Mouse (Mus musculus): Measurements from ENCODE around the gene Alkbh4. TPM values are rescaled to one million over a fixed set of nuclear protein-coding genes. Genes with fewer than 3 reads are reported as not detected.

Gene Alkbh4
- polyA plus RNA-seq, 1 experiment, result 4.3 TPM

DNA sequence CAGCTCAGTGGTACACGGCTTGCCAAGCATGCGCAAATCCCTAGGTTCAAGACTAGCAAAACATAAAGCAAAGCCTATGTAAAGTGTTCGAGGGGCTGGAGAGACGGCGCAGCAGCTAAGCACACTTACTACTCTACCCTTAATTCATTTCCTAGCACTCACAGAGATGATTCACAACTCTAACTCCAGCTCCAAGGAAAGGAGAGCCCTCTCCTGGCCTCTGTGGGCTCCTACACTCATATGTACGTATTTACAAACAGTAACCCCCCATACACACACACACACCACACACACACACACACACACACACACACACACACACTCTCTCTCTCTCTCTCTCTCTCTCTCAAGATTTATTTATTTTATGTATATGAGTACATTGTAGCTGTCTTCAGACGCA is 47.8 kb downstream of the Alkbh4 start:
- H3K4me1 ChIP-seq (ENCODE audit: control insufficient read depth, insufficient read depth, insufficient read length, low read length), result no peaks in the 10 kb centered on the region
- H3K27ac ChIP-seq (replicated peaks; ENCODE audit: low read depth, low read length), result no peak overlapping the region
- no peak overlapping the region for H3K4me3 ChIP-seq (ENCODE audit: insufficient read depth, low read depth, low read length)

DNA sequence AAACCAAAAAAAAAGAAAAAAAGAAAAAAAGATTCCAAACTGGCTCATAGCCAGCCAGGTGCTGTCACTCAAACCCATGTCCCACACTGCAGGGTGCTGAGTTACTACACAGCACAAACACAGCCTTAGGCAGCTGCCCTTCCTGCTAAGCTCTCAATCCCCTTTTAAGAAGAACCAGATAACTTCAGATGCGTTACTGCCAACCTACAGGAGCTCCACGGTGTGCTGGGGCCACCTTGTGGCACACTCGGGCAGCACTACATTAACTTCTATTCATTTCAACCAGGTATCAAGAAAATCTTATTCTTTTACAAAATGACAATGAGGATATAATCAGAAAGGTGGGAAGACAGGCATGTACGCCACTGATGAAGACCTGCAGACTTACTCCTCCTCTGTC is 50.8 kb downstream of the Alkbh4 start:
- Histone ChIP-seq H3K4me1 (ENCODE audit: control insufficient read depth, insufficient read depth, insufficient read length, low read length) (no peaks in the 10 kb centered on the region), H3K4me3 (ENCODE audit: insufficient read depth, low read depth, low read length) (no peak overlapping the region), H3K27ac (replicated peaks; ENCODE audit: low read depth, low read length) (no peak overlapping the region)

Other genes with a start within 250 kb of the Alkbh4 start
- gene Hspb1, start 248.2 kb upstream of the Alkbh4 start, polyA plus RNA-seq (2012; ENCODE audit: insufficient read depth, insufficient read length, missing spikeins), result 233 and 423 TPM in 2 replicates
- 499 and 545 TPM in 2 replicates for gene Ywhag, start 201.5 kb upstream of the Alkbh4 start, polyA plus RNA-seq (2012; ENCODE audit: insufficient read depth, insufficient read length, missing spikeins)
- 2.9 and 6.7 TPM in 2 replicates for gene Ssc4d, start 161.6 kb upstream of the Alkbh4 start, polyA plus RNA-seq (2012; ENCODE audit: insufficient read depth, insufficient read length, missing spikeins)
- not detected in 2 replicates for gene Zp3, start 156.0 kb upstream of the Alkbh4 start, polyA plus RNA-seq (2012; ENCODE audit: insufficient read depth, insufficient read length, missing spikeins)
- gene Dtx2, start 141.3 kb upstream of the Alkbh4 start, polyA plus RNA-seq (2012; ENCODE audit: insufficient read depth, insufficient read length, missing spikeins), result 16.2 and 18.3 TPM in 2 replicates
- gene Upk3b, start 97.7 kb upstream of the Alkbh4 start, polyA plus RNA-seq (2012; ENCODE audit: insufficient read depth, insufficient read length, missing spikeins), result not detected in 2 replicates
- not detected in 2 replicates for gene Upk3bl, start 81.7 kb upstream of the Alkbh4 start, polyA plus RNA-seq (2012; ENCODE audit: insufficient read depth, insufficient read length, missing spikeins)
- gene Rasa4, start 52.2 kb upstream of the Alkbh4 start, polyA plus RNA-seq (2012; ENCODE audit: insufficient read depth, insufficient read length, missing spikeins), result 4.6 and 5.0 TPM in 2 replicates
- gene Polr2j, start 19.5 kb upstream of the Alkbh4 start, polyA plus RNA-seq (2012; ENCODE audit: insufficient read depth, insufficient read length, missing spikeins), result 85.8 and 91.5 TPM in 2 replicates
- 1.9 and 4.2 TPM in 2 replicates for gene Lrwd1, start 72 bp upstream of the Alkbh4 start, polyA plus RNA-seq (2012; ENCODE audit: insufficient read depth, insufficient read length, missing spikeins)
- 0.52 and 1.7 TPM in 2 replicates for gene Orai2, start 34.6 kb downstream of the Alkbh4 start, polyA plus RNA-seq (2012; ENCODE audit: insufficient read depth, insufficient read length, missing spikeins)
- 38.5 and 40.6 TPM in 2 replicates for gene Prkrip1, start 62.8 kb downstream of the Alkbh4 start, polyA plus RNA-seq (2012; ENCODE audit: insufficient read depth, insufficient read length, missing spikeins)
- 67.4 and 106 TPM in 2 replicates for gene Sh2b2, start 110.4 kb downstream of the Alkbh4 start, polyA plus RNA-seq (2012; ENCODE audit: insufficient read depth, insufficient read length, missing spikeins)

Measured in brown adipose tissue, adult 24 weeks (tissue).